Mouse (Mus musculus) ES-CJ7 (cell line): ENCODE data around the gene Troap.
"Not testable (repeated sequence)": the region's sequence is repeated elsewhere in the genome, so short reads cannot be mapped to it uniquely, and the experiment has no call there.

ENCODE experiments used
- DNase-seq: peaks from one replicate; pipeline ENCODE4 v3.0.0; 2011; ENCODE audit warnings: low read depth, low spot score

Gene Troap

DNA sequence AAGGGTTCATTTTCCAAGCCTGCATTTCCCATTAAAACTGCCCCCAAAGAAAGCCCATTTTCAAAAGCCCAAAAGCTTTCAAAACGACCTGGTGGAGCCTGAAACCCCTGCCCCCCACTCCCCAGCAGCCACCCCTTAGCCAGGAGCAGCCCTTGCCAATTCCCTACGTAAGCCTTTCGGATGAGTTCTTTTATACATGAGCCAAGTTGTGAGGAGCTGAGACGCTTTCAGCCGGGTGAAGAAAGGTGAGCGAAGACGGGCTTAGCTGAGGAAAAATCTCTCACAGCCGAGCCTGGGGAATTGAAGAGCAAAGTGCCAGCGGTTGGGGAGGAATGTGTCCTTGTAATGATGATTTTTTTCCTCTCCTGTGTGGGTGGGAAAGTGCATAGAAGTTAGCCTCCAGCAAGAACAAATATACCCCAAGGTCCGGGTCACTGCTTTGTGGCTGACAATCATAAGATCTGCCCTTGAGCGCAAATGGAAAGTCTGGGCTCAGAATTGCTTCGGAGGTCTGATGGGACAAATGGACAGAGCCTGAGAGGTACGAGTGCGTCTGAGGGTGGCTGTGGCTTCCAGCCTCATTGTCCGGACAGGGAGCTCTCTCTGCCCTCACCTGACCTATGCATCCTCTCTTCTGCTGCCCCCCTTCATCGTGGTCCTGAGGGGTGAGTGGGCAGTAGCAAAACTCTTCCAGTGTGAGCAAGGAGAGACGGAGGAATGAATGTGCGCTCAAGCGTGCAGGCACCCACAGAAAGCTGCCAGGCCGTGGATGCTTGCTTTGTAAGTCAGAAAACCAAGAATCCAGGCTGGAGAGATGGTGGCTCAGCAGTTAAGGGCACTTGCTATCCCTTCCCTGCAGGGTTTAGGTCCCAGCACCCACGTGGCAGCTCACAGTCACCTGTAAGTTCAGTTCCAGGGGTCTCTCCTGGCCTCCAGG, 33.2 kb upstream of the Troap start:
- DNase-seq = no peak

- no peak for DNase-seq
These were observed 32.0 kb upstream of the Troap start for GRCm38 (mm10) chr15:99042334-99042733.

GRCm38 (mm10) chr15:99044854-99045253, 29.5 kb upstream of the Troap start:
- DNase-seq = peak; percentile 87

DNA sequence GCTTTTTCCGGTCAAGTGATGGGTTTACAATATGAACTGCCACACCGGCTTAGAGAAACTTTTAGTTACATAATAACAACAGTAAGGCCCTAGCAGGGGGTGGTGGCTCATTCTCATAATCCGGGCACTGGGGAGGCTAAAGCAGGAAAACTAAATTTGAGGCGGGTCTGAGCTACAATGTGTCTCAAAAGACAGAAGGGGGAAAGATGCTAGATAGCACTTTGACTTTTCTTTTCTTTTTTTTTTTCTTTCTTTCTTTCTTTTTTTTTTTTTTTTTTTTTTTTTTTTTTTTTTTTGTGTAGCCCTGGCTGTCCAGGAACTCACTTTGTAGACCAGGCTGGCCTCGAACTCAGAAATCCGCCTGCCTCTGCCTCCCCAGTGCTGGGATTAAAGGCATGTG, 28.6 kb upstream of the Troap start:
- not testable (repeated sequence) for DNase-seq

- peak; percentile 85 for DNase-seq
These were observed 24.7 kb upstream of the Troap start for GRCm38 (mm10) chr15:99049473-99050253.

DNA sequence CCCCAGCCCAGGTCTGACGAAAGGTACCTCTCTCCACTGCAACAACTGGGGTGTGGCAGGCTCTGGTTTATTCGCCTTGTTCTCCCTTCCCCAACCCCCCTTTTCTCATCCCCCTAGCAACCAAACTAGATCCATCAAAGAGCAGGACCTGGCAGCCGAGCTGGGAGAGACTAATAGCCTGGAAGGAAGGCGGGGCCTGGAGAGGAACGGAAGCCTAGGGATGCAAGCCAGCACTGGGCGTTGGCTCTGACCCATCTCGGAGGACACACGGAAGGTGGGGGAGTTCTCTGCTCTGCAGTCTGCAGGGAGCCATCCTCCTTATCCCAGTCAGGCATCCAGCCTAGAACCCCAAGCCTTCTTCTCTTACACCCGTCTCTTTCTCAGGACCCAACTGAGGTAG, 21.0 kb upstream of the Troap start:
- peak; percentile 85 for DNase-seq

GRCm38 (mm10) chr15:99055040-99055439, 19.3 kb upstream of the Troap start, which contains the start of gene Prph:
Gene Prph (plus strand): TSS chr15:99055174.
- no peak for DNase-seq

DNA sequence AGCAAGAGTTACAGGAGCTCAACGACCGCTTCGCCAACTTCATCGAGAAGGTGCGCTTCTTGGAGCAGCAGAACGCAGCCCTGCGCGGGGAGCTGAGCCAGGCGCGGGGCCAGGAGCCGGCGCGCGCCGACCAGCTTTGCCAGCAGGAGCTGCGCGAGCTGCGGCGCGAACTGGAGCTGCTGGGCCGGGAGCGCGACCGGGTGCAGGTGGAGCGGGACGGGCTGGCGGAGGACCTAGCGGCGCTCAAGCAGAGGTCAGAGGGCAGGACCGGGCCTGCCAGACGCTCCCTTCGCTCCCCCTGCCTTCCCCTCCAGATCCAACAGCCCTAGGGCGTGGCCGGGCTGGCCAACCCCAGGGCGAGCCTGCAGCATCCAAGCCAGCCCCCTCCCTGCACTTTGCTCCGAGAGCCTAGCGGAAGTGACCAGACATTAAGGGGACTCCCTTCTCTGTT, 18.8 kb upstream of the Troap start:
- DNase-seq = peak; percentile 61

DNA sequence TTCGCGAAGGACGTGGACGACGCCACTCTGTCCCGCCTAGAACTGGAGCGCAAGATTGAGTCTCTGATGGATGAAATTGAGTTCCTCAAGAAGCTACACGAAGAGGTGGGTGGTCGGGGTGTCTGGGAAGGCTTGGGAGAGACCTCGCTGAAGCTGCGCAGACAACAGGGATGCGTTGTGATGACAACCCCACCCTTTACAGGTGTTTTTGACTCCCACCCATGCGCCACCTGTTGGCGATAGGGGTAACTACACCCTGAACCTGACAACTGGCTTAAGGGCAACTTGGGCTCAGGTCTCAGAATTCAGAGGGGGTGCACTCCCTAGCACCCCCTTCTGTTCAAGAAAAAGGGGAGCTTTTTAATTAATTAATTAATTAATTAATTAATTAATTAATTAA, 18.0 kb upstream of the Troap start:
- DNase-seq = peak; percentile 92

GRCm38 (mm10) chr15:99065557-99066165, 8.7 kb upstream of the Troap start:
- DNase-seq = no peak

GRCm38 (mm10) chr15:99071988-99072387, 2.4 kb upstream of the Troap start:
- DNase-seq = peak; percentile 42

GRCm38 (mm10) chr15:99074600-99075333, 392 bp downstream of the Troap start:
- peak; percentile 96 for DNase-seq

DNA sequence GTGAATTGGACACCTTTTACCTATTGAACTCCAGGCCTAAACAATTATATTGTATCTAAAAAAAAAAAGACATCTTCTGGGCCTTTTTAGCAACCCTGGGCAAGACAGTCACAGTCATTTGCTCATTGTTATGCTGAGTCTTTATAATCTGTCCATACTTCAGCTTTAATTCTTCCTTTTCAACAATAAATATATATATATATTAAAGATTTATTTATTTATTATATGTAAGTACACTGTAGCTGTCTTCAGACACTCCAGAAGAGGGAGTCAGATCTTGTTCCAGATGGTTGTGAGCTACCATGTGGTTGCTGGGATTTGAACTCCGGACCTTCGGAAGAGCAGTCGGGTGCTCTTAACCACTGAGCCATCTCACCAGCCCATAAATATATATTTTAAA, 1.6 kb downstream of the Troap start:
- DNase-seq = not testable (repeated sequence)

GRCm38 (mm10) chr15:99078181-99078910, 4.0 kb downstream of the Troap start:
- DNase-seq = no peak

- no peak for DNase-seq
These were observed 5.4 kb downstream of the Troap start for GRCm38 (mm10) chr15:99079804-99080203.

DNA sequence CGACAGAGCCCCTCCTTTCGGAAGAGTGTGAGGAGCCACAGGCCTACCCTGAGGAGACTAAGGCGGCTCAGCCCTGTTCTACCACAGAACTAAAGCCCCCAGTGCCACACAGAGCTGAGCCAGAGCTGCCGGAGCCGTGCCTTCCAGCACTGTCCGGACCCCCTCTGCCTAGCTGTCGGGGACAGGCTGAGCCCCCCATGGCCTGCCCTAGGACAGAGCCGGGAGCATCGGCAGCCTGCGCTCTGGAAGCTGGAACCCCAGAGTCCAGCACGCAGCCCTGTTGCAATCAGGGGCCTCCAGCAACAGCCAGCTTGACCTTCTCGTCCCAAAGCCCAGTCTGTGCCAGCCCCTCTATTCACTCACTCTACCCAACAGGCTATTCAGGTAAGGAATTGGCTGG, 7.9 kb downstream of the Troap start:
- DNase-seq = no peak

- DNase-seq = no peak
These were observed 8.5 kb downstream of the Troap start for GRCm38 (mm10) chr15:99082840-99083239.

GRCm38 (mm10) chr15:99083258-99083657, 8.9 kb downstream of the Troap start:
- peak; percentile 57 for DNase-seq

DNA sequence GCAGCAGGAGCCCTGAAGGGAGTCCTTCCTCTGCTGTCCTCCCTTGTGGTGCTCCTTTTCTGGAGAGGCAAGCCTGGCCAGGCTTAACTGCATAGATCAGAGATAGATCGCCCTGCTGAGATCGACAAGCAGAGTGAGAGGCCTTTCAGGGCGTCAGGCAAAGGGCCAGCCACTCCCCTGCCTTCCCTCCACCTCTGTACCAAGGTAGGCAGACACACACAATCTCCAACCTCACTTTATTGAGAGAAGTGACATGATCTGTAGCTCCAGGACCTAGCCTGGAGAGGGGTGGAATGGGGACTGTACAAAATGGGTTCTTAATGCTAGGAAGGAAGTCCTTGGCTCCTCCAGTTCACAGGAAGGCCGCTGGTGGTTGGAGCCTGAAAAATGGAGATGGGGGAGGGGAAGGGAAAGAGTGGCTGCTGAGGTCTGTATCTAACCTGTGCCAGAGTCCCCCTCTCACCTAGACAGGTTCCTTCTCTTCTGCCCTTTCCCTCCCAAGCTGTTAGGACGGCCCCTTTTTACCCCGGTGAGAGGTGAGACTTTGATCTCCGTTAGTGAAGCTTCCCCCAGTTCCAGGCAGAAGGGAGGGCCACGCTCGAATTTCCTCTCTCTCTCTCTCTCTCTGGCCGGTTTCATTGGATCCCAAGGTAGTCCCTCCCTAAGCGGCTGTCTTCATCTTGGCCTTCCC, 9.6 kb downstream of the Troap start:
- peak; percentile 32 for DNase-seq

GRCm38 (mm10) chr15:99084618-99085017, 10.2 kb downstream of the Troap start:
- no peak for DNase-seq
